Mouse (Mus musculus): Measurements from ENCODE around the gene Kat8. TPM values are rescaled to one million over a fixed set of nuclear protein-coding genes. Genes with fewer than 3 reads are reported as not detected.

Kat8 gene
- polyA plus RNA-seq, 1 experiment from 2014 or later, result 42.1 TPM

DNA sequence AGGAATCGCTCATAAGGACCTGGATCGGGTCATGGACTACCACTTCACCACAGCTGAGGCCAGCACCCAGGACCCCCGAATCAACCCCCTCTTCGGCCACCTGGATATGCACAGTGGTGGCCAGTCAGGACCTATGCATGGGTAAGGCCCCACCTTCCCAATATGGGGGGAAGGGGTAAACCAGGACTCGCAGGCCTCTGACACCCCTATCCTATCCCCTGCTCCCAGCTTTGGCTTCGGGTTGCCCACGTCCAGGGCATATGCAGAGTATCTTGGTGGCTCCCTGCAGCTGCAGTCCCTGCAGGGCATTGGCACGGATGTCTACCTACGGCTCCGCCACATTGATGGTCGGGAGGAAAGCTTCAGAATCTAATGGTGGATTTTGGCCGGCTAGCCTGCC, 4.4 kb upstream of the Kat8 start:
- Histone ChIP-seq H3K4me2 (replicated peaks) (no peak overlapping the region), H3K27me3 (ENCODE audit: control insufficient read depth, insufficient read depth, low read length) (no peaks in the 10 kb centered on the region), H3K36me3 (replicated peaks; ENCODE audit: control insufficient read depth, insufficient read depth) (peaks cover 32% of the 10 kb centered on the region), H3K4me1 (replicated peaks; ENCODE audit: control insufficient read depth, insufficient read depth, low read length) (peaks cover 14% of the 10 kb centered on the region), H3K27ac (no peak overlapping the region), H3K4me3 (replicated peaks; ENCODE audit: low read length) (no peak overlapping the region), H3K9me3 (ENCODE audit: control insufficient read depth, low read length) (no peaks in the 10 kb centered on the region), H3K9ac (no peak overlapping the region)
- no peak for DNase-seq (ENCODE audit: low spot score)
- no peak for ATAC-seq (ENCODE audit: low FRiP score)
- WGBS, result 95% methylated on average over 12 of the region's 12 CpGs

DNA sequence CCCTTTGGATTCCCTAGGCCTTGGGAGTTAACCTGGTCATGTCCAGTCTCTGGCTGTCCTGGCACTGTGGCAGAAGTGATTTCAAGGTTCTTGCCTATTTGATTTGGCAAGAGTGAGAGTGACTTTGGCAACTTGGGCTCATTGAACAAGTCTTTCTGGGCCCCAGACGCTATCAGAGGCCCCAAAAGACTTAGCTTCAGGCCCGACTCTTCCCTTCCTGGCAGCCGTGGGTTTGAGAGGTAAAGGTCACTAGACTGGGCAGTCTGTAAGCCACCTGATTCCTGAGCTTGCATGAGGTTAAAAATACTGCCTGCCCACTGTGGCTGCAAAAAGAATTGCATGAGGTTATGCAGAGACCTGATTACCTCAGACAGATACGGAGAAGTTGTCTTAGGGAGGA, 3.7 kb upstream of the Kat8 start:
- H3K9ac ChIP-seq, result no peak overlapping the region
- DNase-seq (ENCODE audit: low spot score), result no peak
- peaks cover 17% of the 10 kb centered on the region for H3K4me1 ChIP-seq (replicated peaks; ENCODE audit: control insufficient read depth, insufficient read depth, low read length)
- H3K4me2 ChIP-seq (replicated peaks), result no peak overlapping the region
- H3K27me3 ChIP-seq (ENCODE audit: control insufficient read depth, insufficient read depth, low read length), result no peaks in the 10 kb centered on the region
- WGBS, result 94% methylated on average over 4 of the region's 4 CpGs
- H3K27ac ChIP-seq, result no peak overlapping the region
- H3K4me3 ChIP-seq (replicated peaks; ENCODE audit: low read length), result no peak overlapping the region
- no peak for ATAC-seq (ENCODE audit: low FRiP score)
- H3K9me3 ChIP-seq (ENCODE audit: control insufficient read depth, low read length), result no peaks in the 10 kb centered on the region
- peaks cover 32% of the 10 kb centered on the region for H3K36me3 ChIP-seq (replicated peaks; ENCODE audit: control insufficient read depth, insufficient read depth)

DNA sequence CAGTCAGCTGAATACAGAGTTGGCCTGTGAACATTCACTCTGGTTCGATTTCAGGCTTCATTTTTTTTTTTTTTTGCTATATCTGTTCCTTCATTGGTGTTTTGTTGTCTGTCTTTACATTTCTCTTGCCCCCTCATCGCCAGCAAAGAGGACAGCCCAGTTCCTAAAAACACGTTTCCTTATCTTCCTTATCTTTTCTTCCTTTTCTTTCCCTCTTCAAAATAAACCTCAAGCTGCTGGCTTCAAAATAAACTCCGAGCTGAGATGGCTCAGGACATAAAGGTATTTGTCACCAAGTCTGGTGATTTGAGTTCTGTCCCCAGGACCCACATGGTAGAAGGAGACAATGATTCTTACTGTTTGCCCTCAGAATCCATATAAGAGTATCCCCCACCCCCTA, 622 bp downstream of the Kat8 start:
- Histone ChIP-seq H3K4me1 (replicated peaks; ENCODE audit: control insufficient read depth, insufficient read depth, low read length) (peaks cover 9% of the 10 kb centered on the region), H3K27ac (no peak overlapping the region; the same call in 1 of the 2 replicates)
- WGBS, result 26% methylated on average over 4 of the region's 4 CpGs

DNA sequence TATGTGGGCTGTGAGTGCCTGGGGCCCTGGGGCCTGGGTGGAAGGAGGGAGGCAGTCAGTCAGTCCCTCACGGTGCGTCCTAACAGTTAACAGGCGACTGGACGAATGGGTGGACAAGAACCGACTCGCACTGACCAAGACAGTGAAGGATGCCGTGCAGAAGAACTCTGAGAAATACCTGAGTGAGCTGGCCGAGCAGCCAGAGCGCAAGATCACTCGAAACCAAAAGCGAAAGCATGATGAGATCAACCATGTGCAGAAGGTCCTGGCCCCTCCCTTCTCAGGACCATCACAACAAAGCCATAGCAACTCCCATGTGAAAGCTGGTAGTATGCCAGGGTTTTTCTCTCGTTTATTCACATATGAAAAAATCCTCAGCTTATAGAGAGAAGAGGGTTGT, 3.0 kb downstream of the Kat8 start:
- no peaks in the 10 kb centered on the region for H3K9me3 ChIP-seq (ENCODE audit: control insufficient read depth, low read length)
- no peak overlapping the region for H3K9ac ChIP-seq
- H3K4me2 ChIP-seq (replicated peaks), result no peak overlapping the region
- H3K36me3 ChIP-seq (replicated peaks; ENCODE audit: control insufficient read depth, insufficient read depth), result peaks cover 40% of the 10 kb centered on the region
- ATAC-seq (ENCODE audit: low FRiP score) (no peak), DNase-seq (ENCODE audit: low spot score) (no peak)
- H3K4me3 ChIP-seq (replicated peaks; ENCODE audit: low read length), result no peak overlapping the region
- no peak overlapping the region for H3K27ac ChIP-seq
- peaks cover 9% of the 10 kb centered on the region for H3K4me1 ChIP-seq (replicated peaks; ENCODE audit: control insufficient read depth, insufficient read depth, low read length)
- 96% methylated on average over 12 of the region's 12 CpGs for WGBS
- no peaks in the 10 kb centered on the region for H3K27me3 ChIP-seq (ENCODE audit: control insufficient read depth, insufficient read depth, low read length)

More for the DNA sequence above, 622 bp downstream of the Kat8 start:
- Histone ChIP-seq H3K9me3 (ENCODE audit: control insufficient read depth, low read length) (no peaks in the 10 kb centered on the region), H3K4me3 (replicated peaks; ENCODE audit: low read length) (peak overlapping the region; percentile 71), H3K27me3 (ENCODE audit: control insufficient read depth, insufficient read depth, low read length) (no peaks in the 10 kb centered on the region), H3K36me3 (replicated peaks; ENCODE audit: control insufficient read depth, insufficient read depth) (peaks cover 39% of the 10 kb centered on the region), H3K4me2 (replicated peaks) (peak overlapping the region; percentile 79), H3K9ac (peak overlapping the region; percentile 72)
- DNase-seq (ENCODE audit: low spot score) (no peak), ATAC-seq (ENCODE audit: low FRiP score) (no peak)

DNA sequence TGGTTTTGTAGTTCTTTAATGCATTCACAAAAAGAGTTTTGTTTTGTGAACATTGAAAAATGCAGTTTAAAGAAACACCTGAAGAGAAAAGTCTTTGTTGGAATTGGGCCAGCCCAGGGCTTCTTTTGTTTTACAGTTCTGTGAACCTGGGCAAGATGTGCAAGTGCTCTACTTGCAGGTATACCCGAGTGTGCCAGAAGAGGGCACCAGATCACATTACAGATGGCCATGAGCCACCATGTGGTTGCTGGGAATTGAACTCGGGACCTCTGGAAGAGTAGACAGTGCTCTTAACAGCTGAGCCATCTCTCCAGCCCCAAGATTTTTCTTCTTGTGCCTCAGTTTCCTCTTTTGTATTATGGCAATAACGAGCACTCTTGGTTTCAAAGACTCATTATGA, 5.9 kb downstream of the Kat8 start:
- ATAC-seq (ENCODE audit: low FRiP score) (no peak), DNase-seq (ENCODE audit: low spot score) (no peak)
- H3K27me3 ChIP-seq (ENCODE audit: control insufficient read depth, insufficient read depth, low read length), result no peaks in the 10 kb centered on the region
- no peaks in the 10 kb centered on the region for H3K9me3 ChIP-seq (ENCODE audit: control insufficient read depth, low read length)
- no peak overlapping the region for H3K27ac ChIP-seq
- peaks cover 63% of the 10 kb centered on the region for H3K36me3 ChIP-seq (replicated peaks; ENCODE audit: control insufficient read depth, insufficient read depth)
- H3K4me1 ChIP-seq (replicated peaks; ENCODE audit: control insufficient read depth, insufficient read depth, low read length), result peaks cover under 1% of the 10 kb centered on the region; the same call in 1 of the 2 replicates
- no peak overlapping the region for H3K4me2 ChIP-seq (replicated peaks)
- H3K4me3 ChIP-seq (replicated peaks; ENCODE audit: low read length), result no peak overlapping the region
- no peak overlapping the region for H3K9ac ChIP-seq
- 58% methylated on average over 3 of the region's 3 CpGs for whole genome bisulfite sequencing

DNA sequence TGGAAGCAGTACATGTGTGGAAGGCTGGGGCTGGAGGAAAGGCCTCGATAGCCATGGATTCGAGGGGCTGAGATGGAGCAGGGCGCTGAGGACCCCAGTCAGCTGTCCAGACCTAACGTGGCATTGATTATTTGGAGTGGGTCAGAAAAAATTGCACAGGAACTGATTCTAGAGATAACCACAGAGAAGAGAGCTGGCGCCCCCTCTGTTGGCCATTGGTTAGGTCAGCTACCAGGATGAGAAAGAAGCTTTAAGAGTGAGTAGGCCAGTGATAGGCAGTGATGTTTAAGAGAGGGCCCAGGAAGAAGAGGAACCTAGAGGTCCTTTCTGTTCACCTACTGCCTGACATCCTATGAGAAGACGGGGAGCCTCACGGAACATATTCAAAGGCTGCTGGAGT, 7.0 kb downstream of the Kat8 start:
- no peak for DNase-seq (ENCODE audit: low spot score)
- ATAC-seq (ENCODE audit: low FRiP score), result no peak
- Histone ChIP-seq H3K4me1 (replicated peaks; ENCODE audit: control insufficient read depth, insufficient read depth, low read length) (no peaks in the 10 kb centered on the region), H3K4me2 (replicated peaks) (no peak overlapping the region), H3K36me3 (replicated peaks; ENCODE audit: control insufficient read depth, insufficient read depth) (peaks cover 73% of the 10 kb centered on the region), H3K9ac (no peak overlapping the region), H3K9me3 (ENCODE audit: control insufficient read depth, low read length) (no peaks in the 10 kb centered on the region), H3K27ac (no peak overlapping the region), H3K27me3 (ENCODE audit: control insufficient read depth, insufficient read depth, low read length) (no peaks in the 10 kb centered on the region), H3K4me3 (replicated peaks; ENCODE audit: low read length) (no peak overlapping the region)
- 77% methylated on average over 7 of the region's 7 CpGs for WGBS

DNA sequence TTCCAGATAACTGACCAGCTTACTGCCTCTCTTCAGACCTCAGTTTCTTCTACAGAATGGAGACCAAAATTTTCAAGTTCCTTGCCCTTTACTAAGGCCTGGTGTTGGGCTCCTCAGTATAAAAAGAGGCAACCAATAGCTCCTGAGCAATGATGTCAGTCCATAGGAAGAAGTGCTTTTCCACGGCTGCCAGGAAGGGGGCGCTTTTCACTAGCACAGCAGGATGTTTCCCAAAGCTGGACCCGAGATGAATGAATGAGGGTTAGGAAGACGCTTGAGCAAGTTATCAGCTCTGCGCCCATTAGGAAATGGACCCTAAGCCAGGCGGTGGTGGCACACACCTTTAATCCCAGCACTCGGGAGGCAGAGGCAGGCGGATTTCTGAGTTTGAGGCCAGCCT, 9.2 kb downstream of the Kat8 start:
- DNase-seq (ENCODE audit: low spot score) (no peak), ATAC-seq (ENCODE audit: low FRiP score) (no peak)
- Histone ChIP-seq H3K4me3 (replicated peaks; ENCODE audit: low read length) (no peak overlapping the region), H3K36me3 (replicated peaks; ENCODE audit: control insufficient read depth, insufficient read depth) (peaks cover 82% of the 10 kb centered on the region), H3K9me3 (ENCODE audit: control insufficient read depth, low read length) (no peaks in the 10 kb centered on the region), H3K4me2 (replicated peaks) (no peak overlapping the region), H3K27me3 (ENCODE audit: control insufficient read depth, insufficient read depth, low read length) (no peaks in the 10 kb centered on the region), H3K9ac (no peak overlapping the region), H3K27ac (no peak overlapping the region), H3K4me1 (replicated peaks; ENCODE audit: control insufficient read depth, insufficient read depth, low read length) (no peaks in the 10 kb centered on the region)
- 64% methylated on average over 8 of the region's 8 CpGs for WGBS

DNA sequence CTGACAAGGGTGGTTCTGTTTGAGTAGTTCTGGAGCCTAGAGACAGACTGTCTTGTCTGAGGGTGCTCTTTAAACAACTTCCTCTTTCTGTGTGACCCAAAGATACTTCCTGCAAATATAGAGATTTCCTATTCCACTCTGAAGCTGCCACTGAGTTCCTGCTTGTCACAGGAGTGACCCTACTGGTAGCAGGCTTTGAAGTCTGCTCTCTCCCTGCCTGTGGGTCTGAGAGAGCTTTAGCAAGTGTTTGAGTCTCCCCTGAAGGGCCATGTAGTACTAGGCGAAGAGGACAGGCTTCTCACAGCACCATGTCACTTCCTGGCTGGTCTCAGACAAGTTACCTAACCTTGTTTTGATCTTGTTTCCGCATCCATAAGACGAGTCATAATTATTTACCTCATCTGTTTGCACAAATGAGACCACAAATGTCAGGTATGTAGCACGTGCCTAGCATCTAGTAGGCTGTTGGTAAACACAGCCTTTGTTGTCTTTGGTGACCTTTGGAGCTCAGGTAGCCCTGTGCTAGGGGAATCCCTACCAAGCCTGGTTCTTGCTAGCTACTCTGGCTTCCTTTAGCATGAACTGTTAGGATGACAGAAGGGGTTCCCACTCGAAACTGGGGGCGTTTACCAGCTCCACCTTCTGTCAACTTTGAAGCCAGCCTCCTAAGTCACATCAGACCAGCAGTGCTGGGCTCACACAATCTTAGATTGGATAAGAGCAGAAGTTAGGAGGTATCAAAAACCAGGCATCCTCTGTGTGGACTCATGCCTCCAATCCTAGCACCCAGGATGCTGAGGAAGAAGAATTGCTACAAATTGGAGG, 10.3 kb downstream of the Kat8 start:
- DNase-seq (ENCODE audit: low spot score) (no peak), ATAC-seq (ENCODE audit: low FRiP score) (no peak)
- Histone ChIP-seq H3K9ac (no peak overlapping the region), H3K36me3 (replicated peaks; ENCODE audit: control insufficient read depth, insufficient read depth) (peaks cover 75% of the 10 kb centered on the region), H3K4me2 (replicated peaks) (no peak overlapping the region), H3K4me3 (replicated peaks; ENCODE audit: low read length) (no peak overlapping the region), H3K9me3 (ENCODE audit: control insufficient read depth, low read length) (no peaks in the 10 kb centered on the region), H3K27ac (no peak overlapping the region), H3K27me3 (ENCODE audit: control insufficient read depth, insufficient read depth, low read length) (no peaks in the 10 kb centered on the region), H3K4me1 (replicated peaks; ENCODE audit: control insufficient read depth, insufficient read depth, low read length) (no peaks in the 10 kb centered on the region)
- 85% methylated on average over 6 of the region's 6 CpGs for WGBS

DNA sequence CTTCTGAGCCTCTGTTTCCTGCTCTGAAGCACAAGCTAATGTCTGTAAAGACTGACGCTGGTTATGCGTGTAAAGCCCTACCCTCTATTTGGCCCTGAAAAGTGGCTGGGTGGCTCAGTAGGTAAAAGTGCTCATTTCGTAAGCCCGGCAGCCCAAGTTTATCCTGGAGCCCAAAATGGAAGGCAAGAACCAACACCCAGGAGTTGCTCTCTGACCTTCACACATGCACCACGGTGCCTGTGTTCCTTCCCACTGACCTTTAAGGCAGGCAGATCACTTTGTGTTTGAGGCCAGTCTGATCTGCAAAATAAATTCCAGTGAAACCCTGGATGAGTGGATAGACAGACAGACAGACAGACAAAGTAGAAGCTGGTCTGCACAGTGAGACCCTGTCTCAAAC, 11.4 kb downstream of the Kat8 start:
- H3K36me3 ChIP-seq (replicated peaks; ENCODE audit: control insufficient read depth, insufficient read depth), result peaks cover 67% of the 10 kb centered on the region
- H3K4me1 ChIP-seq (replicated peaks; ENCODE audit: control insufficient read depth, insufficient read depth, low read length), result no peaks in the 10 kb centered on the region
- H3K4me3 ChIP-seq (replicated peaks; ENCODE audit: low read length), result no peak overlapping the region
- H3K27me3 ChIP-seq (ENCODE audit: control insufficient read depth, insufficient read depth, low read length), result peaks cover 10% of the 10 kb centered on the region
- H3K9me3 ChIP-seq (ENCODE audit: control insufficient read depth, low read length), result no peaks in the 10 kb centered on the region
- WGBS, result 91% methylated on average over 5 of the region's 5 CpGs
- DNase-seq (ENCODE audit: low spot score) (no peak), ATAC-seq (ENCODE audit: low FRiP score) (no peak)
- no peak overlapping the region for H3K27ac ChIP-seq
- no peak overlapping the region for H3K9ac ChIP-seq
- H3K4me2 ChIP-seq (replicated peaks), result no peak overlapping the region

Data from hindbrain, embryonic 14.5 days (tissue).